Mouse (Mus musculus) lung, postnatal 0 days (tissue): ENCODE measurements around the gene Wdr82. TPM values are rescaled to one million over a fixed set of nuclear protein-coding genes. Genes with fewer than 3 reads are reported as not detected.

Experiments
- ATAC-seq: fragments of 200-750 bp; cut with Nextera tagmentation; 2 replicates; pipeline ENCODE4 v1.8.0; 2017; ENCODE audit warnings: moderate library complexity
- DNase-seq: peaks from one replicate; pipeline ENCODE4 v3.0.0-alpha.2; 2016; ENCODE audit warnings: low spot score
- H3K27ac ChIP-seq: fragments of 300-500 bp; sonication (generic); 2 replicates; pipeline ENCODE4 v1.5.1; 2014; ENCODE audit warnings: antibody characterized with exemption, mild to moderate bottlenecking, low read length, mixed read lengths
- H3K27me3 ChIP-seq: fragments of 300-500 bp; sonication (generic); replicated peaks from 2 replicates; pipeline ENCODE4 v1.6.1; 2014; ENCODE audit warnings: low read length, mixed read lengths; ENCODE audit not compliant: insufficient read depth
- H3K36me3 ChIP-seq: fragments of 300-500 bp; sonication (generic); 2 replicates; pipeline ENCODE4 v1.6.1; 2014; ENCODE audit warnings: low read length, mixed read lengths; ENCODE audit not compliant: insufficient read depth
- H3K4me1 ChIP-seq: fragments of 300-500 bp; sonication (generic); 2 replicates; pipeline ENCODE4 v1.6.1; 2014; ENCODE audit warnings: antibody characterized with exemption, low read depth, low read length, mixed read lengths; ENCODE audit not compliant: insufficient read depth
- H3K4me2 ChIP-seq: fragments of 300-500 bp; sonication (generic); replicated peaks from 2 replicates; pipeline ENCODE4 v1.6.1; 2014; ENCODE audit warnings: low read depth, mild to moderate bottlenecking, low read length, moderate library complexity, mixed read lengths
- H3K4me3 ChIP-seq: fragments of 300-500 bp; sonication (generic); 2 replicates; pipeline ENCODE4 v1.5.1; 2014; ENCODE audit warnings: low read depth, low read length
- H3K9ac ChIP-seq: fragments of 300-500 bp; sonication (generic); replicated peaks from 2 replicates; pipeline ENCODE4 v1.6.1; 2014; ENCODE audit warnings: low read depth, mild to moderate bottlenecking
- H3K9me3 ChIP-seq: fragments of 300-500 bp; sonication (generic); 2 replicates; pipeline ENCODE4 v1.6.1; 2016; ENCODE audit warnings: low read length, mixed read lengths
- CTCF ChIP-seq: IDR thresholded peaks from 2 replicates; pipeline ENCODE4 v1.5.1; 2016; ENCODE audit warnings: antibody characterized with exemption, mild to moderate bottlenecking
- EP300 ChIP-seq: IDR thresholded peaks from 2 replicates; pipeline ENCODE4 v1.6.1; 2016; ENCODE audit warnings: antibody characterized with exemption, mild to moderate bottlenecking, control low read depth
- WGBS: fragments of 180-500 bp; shearing (Covaris S2); extraction: QIAGEN DNeasy Blood & Tissue Kit; methylation state at CpG from one replicate; pipeline ENCODE4 v1.1.7; 2014; 5-methylcytosine and 5-hydroxymethylcytosine counted together
- polyA plus RNA-seq: library from polyadenylated mRNA; unstranded; fragments of >200 nt; fragmentation: Nextera tagmentation; extraction: Ambion mirVana; gene quantifications from 2 replicates; pipeline ENCODE4 v1.2.1, GENCODE M21; 2015

Wdr82 gene
- polyA plus RNA-seq, 1 experiment from 2014 or later = 11.3 TPM

DNA sequence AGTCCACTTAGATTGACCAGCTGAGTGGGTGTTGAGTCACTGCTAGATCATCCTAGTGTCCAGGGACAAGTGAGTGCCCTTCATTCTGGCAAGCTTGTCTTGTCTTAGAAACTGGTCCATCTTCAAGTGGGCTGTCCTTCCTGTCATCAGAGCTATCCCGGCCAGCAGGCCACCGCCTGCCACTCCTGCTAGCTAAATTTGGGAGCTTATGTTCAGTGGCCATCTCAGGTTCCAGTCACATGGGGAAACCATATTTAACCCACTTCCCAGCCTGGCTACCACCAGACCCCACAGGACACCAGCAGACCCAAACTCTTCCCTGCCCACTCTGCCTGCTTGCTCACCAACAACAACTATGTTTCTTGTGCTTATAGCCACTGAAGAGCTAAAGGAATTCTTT is 35.8 kb downstream of the Wdr82 start:
- no peaks in the 10 kb centered on the region for H3K36me3 ChIP-seq
- 71% methylated on average over 2 of the region's 2 CpGs for WGBS
- H3K27me3 ChIP-seq = no peaks in the 10 kb centered on the region
- peaks cover 8% of the 10 kb centered on the region; the same call in 1 of the 2 replicates for H3K4me1 ChIP-seq
- TF ChIP-seq CTCF (no peak), EP300 (no peak)
- H3K4me3 ChIP-seq = no peak overlapping the region
- H3K4me2 ChIP-seq = no peak overlapping the region
- no peak for DNase-seq
- ATAC-seq = no peak
- H3K27ac ChIP-seq = no peak overlapping the region
- no peaks in the 10 kb centered on the region for H3K9me3 ChIP-seq
- no peak overlapping the region for H3K9ac ChIP-seq

DNA sequence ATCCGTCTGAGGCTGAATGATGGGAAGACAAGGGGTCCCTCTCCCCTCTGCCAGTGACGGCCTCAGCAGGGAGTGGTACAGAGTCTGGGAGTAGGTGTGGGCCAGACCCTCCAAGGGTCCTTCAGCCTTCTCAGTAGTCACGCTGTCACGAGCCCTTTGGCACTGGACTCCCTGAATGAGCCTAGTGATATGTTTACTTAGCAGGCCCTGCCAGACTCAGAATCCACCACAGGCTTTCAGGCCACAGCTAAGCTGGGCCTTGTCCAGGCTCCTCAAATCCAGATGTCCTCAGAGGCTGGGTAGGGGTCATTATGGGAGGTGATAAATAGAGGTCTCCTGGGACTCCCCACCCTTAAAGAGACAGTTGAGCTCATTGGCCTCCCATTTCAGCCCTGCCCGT is 37.5 kb downstream of the Wdr82 start:
- Histone ChIP-seq H3K4me2 (no peak overlapping the region), H3K4me1 (peaks cover 4% of the 10 kb centered on the region; the same call in 1 of the 2 replicates), H3K4me3 (no peak overlapping the region), H3K9me3 (no peaks in the 10 kb centered on the region), H3K27me3 (no peaks in the 10 kb centered on the region), H3K9ac (no peak overlapping the region), H3K36me3 (peaks cover 7% of the 10 kb centered on the region; the same call in 1 of the 2 replicates), H3K27ac (no peak overlapping the region)
- ATAC-seq (no peak), DNase-seq (peak; percentile 52)
- 52% methylated on average over 5 of the region's 5 CpGs for WGBS
- TF ChIP-seq CTCF (no peak), EP300 (no peak)

DNA sequence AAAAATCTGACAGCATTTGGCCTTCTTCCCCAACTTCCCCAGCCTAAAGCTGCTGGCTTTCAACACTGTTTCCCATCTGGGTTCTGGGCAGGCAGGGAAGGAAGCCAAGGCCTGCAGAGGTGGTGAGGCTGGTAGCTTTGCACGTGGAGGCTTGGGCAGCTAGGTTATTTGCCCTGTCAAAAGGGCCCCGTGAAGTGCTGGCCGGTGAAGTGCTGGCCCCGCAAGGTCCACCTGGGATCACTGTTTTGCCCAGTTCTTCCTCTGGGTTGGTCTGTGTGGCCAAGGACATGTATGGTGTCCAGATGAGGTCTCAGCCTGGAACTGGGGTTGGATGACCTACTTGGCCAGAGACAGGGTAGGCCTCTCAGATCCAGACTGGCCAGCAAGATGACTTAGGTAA is 39.2 kb downstream of the Wdr82 start:
- H3K9ac ChIP-seq = no peak overlapping the region
- H3K36me3 ChIP-seq = peaks cover 19% of the 10 kb centered on the region; the same call in 1 of the 2 replicates
- H3K27ac ChIP-seq = no peak overlapping the region
- no peaks in the 10 kb centered on the region for H3K27me3 ChIP-seq
- no peak overlapping the region for H3K4me2 ChIP-seq
- DNase-seq (no peak), ATAC-seq (no peak)
- no peak overlapping the region for H3K4me3 ChIP-seq
- no peaks in the 10 kb centered on the region for H3K9me3 ChIP-seq
- WGBS = 80% methylated on average over 4 of the region's 4 CpGs
- TF ChIP-seq EP300 = no peak
- TF ChIP-seq CTCF = no peak
- no peaks in the 10 kb centered on the region for H3K4me1 ChIP-seq

DNA sequence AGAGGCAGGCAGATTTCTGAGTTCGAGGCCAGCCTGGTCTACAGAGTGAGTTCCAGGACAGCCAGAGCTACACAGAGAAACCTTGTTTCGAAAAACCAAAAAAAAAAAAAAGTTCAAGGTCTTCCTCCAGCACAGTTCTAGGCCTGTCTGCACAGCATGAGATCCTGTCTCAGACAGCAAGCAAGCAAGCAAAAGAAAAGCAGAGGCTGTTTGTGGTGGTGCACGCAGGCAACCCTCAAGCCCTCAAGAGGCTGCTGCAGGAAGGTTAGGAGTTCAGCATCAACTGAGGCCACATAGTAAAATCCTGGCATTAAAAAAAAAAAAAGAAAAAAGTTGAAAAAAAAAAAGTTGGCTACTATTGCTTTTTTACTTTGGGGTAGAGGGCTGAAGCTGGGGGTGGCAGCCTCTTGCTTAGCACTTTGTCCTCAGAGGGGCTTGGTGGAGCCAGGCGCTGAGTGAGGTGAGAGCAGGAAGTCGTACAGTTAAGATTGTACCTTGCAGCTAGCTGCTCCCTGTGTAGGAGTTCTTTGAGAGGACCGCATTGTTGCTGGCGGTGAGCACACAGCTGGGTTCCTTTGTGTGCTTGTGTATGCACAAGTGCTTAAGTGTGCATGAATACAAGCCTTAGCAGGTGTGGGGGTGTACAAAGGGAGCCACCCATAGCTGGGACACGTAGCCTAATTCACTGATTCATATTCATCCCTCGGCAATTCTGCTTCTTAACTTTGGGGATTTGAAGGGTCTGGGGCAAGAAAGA is 40.3 kb downstream of the Wdr82 start:
- peak overlapping the region; percentile 10; the same call in 1 of the 2 replicates for H3K4me3 ChIP-seq
- no peaks in the 10 kb centered on the region for H3K9me3 ChIP-seq

DNA sequence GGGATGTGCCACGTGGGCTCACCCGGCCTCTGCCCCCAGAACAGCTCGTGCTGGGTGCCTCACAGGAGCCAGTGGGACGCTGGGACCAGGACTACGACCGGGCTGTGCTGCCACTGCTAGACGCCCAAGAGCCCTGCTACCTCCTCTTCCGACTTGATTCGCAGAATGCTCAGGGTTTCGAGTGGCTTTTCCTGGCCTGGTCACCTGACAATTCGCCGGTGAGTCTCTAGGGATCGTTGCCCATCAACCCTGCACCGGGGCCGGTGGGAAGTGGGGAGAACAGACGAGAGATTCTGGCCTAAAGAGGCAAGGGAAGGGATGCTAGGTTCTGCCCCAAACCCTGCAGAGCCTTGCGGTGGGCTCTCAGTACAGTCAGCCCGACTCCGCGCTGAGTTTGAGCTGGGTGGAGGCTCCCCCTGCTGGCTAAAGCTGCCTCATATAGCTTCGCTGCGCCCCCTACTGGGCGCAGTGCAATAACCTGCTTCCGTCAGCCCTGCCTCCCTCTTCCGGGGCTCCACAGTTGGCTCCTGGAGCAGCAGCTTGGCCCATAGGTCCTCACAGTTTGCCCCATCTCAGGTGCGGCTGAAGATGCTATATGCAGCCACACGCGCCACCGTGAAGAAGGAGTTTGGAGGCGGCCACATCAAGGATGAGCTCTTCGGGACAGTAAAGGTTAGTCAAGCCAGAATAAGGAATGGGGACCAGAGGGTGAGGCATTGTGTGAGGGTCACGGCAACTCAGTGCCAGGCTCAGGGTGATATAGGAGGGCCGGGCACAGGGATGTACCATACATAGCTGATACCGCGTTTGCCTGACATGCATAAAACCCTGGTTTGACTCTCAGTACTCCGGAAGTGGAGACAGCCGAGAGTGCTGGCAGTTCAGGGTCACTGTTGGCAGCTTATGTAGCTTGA is 41.2 kb downstream of the Wdr82 start:
- Histone ChIP-seq H3K4me2 (peak overlapping the region; percentile 50), H3K9ac (0 out of 2 replicates have a peak overlapping the region, but pooled peaks have one; percentile 19), H3K36me3 (peaks cover 23% of the 10 kb centered on the region), H3K27ac (peak overlapping the region; percentile 71), H3K27me3 (no peaks in the 10 kb centered on the region), H3K9me3 (no peaks in the 10 kb centered on the region), H3K4me1 (no peaks in the 10 kb centered on the region), H3K4me3 (peak overlapping the region; percentile 10; the same call in 1 of the 2 replicates)
- no peak for TF ChIP-seq EP300
- peak; percentile 100 for TF ChIP-seq CTCF
- DNase-seq (peak; percentile 95), ATAC-seq (peak; percentile 85)
- WGBS = 24% methylated on average over 37 of the region's 37 CpGs

More for the DNA sequence above, 40.3 kb downstream of the Wdr82 start:
- 66% methylated on average over 9 of the region's 9 CpGs for WGBS
- peak overlapping the region; percentile 71; the same call in 1 of the 2 replicates for H3K27ac ChIP-seq
- peak; percentile 56 for ATAC-seq
- H3K27me3 ChIP-seq = no peaks in the 10 kb centered on the region
- no peak overlapping the region for H3K9ac ChIP-seq
- no peak for TF ChIP-seq CTCF
- no peak for TF ChIP-seq EP300
- peak; percentile 57 for DNase-seq
- no peaks in the 10 kb centered on the region for H3K4me1 ChIP-seq
- peaks cover 23% of the 10 kb centered on the region for H3K36me3 ChIP-seq
- peak overlapping the region; percentile 50 for H3K4me2 ChIP-seq

DNA sequence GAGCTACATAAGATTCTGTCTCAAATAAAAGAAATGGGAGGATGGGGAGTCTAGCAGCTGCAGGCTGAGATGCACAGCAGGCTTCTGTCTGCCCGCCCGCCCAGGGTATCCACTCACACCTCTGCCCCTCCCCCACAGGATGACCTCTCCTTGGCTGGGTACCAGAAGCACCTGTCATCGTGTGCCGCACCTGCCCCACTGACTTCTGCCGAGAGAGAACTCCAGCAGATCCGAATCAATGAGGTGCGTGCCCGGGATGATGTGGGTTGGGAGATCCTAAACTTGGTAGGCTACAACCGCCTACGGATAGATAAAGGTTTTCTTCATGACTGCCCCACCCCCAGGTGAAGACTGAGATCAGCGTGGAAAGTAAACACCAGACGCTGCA is 41.9 kb downstream of the Wdr82 start:
- Histone ChIP-seq H3K9ac (no peak overlapping the region), H3K4me1 (no peaks in the 10 kb centered on the region), H3K27ac (no peak overlapping the region), H3K27me3 (no peaks in the 10 kb centered on the region), H3K4me3 (no peak overlapping the region), H3K36me3 (peaks cover 23% of the 10 kb centered on the region), H3K4me2 (no peak overlapping the region), H3K9me3 (no peaks in the 10 kb centered on the region)
- TF ChIP-seq CTCF (no peak), EP300 (no peak)
- DNase-seq (no peak), ATAC-seq (no peak)
- WGBS = 70% methylated on average over 12 of the region's 12 CpGs
